Mouse (Mus musculus): ENCODE results near the gene Xpnpep2.

The Xpnpep2 gene

GRCm38 (mm10) chrX:48126903-48127476 lies 18.5 kb downstream of the Xpnpep2 start:
- DNase-seq = no peak

GRCm38 (mm10) chrX:48127502-48128218 lies 19.1 kb downstream of the Xpnpep2 start:
- no peak for DNase-seq

- DNase-seq = no peak
Measured at GRCm38 (mm10) chrX:48129167-48129566, 20.6 kb downstream of the Xpnpep2 start.

- no peak for DNase-seq
Measured at GRCm38 (mm10) chrX:48136935-48137334, 28.4 kb downstream of the Xpnpep2 start.

- no peak for DNase-seq
Measured at GRCm38 (mm10) chrX:48138011-48138410, 29.5 kb downstream of the Xpnpep2 start.

GRCm38 (mm10) chrX:48138539-48139275 lies 30.2 kb downstream of the Xpnpep2 start:
- no peak for DNase-seq

GRCm38 (mm10) chrX:48139368-48140285 lies 31.1 kb downstream of the Xpnpep2 start:
- no peak for DNase-seq

- no peak for DNase-seq
Measured at GRCm38 (mm10) chrX:48140286-48140877, 31.9 kb downstream of the Xpnpep2 start.

- no peak for DNase-seq
Measured at GRCm38 (mm10) chrX:48141481-48141880, 33.0 kb downstream of the Xpnpep2 start.

GRCm38 (mm10) chrX:48143415-48144335 lies 35.1 kb downstream of the Xpnpep2 start:
- DNase-seq = no peak

GRCm38 (mm10) chrX:48146262-48146661 lies 37.7 kb downstream of the Xpnpep2 start, which contains the start of gene Sash3:
Gene Sash3, plus strand, starts transcription at chrX:48146436.
- DNase-seq = no peak

- DNase-seq = no peak
Measured at GRCm38 (mm10) chrX:48147226-48147625, 38.7 kb downstream of the Xpnpep2 start.

GRCm38 (mm10) chrX:48147741-48148186 lies 39.2 kb downstream of the Xpnpep2 start:
- DNase-seq = no peak

GRCm38 (mm10) chrX:48152106-48152505 lies 43.6 kb downstream of the Xpnpep2 start:
- DNase-seq = no peak

GRCm38 (mm10) chrX:48153414-48153813 lies 44.9 kb downstream of the Xpnpep2 start:
- DNase-seq = no peak

- no peak for DNase-seq
Measured at GRCm38 (mm10) chrX:48153949-48154348, 45.4 kb downstream of the Xpnpep2 start.

GRCm38 (mm10) chrX:48155489-48155888 lies 47.0 kb downstream of the Xpnpep2 start:
- DNase-seq = no peak

- DNase-seq = no peak
Measured at GRCm38 (mm10) chrX:48157396-48157795, 48.9 kb downstream of the Xpnpep2 start.

GRCm38 (mm10) chrX:48158229-48158919 lies 49.8 kb downstream of the Xpnpep2 start:
- DNase-seq = no peak

- no peak for DNase-seq
Measured at GRCm38 (mm10) chrX:48169892-48170291, 61.4 kb downstream of the Xpnpep2 start.
